ENCODE assay signal across 21 mouse cellular contexts in the genomic region with DNA sequence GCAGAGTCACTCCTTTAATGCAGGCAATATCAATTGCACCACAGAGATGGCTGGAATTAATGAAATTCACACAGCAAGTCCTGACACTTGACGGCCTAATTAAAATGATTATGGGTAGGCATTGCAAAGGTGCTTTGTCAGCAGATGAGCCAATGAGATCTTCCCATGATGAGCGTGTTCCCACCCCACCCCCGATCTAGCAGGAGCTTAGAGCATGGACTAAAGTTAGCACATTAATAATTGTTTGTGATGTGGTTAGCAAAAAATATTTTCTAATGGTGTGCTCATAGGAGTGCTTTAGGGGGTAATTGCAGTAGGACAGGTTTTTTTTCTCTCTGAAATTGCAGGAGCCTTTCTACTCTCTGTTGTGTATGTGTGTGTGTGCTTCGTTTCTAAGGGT.
"Had no signal": no experiment of that assay in that cellular context is flagged by ENCODE, and none has a peak within 500 bp of the region (broad histone marks: within the 10 kb centered on the region; RNA-seq: fewer than 3 reads in every experiment).

No protein-coding gene starts in this region.

- H3K27ac ChIP-seq: limb, embryonic 12.5 days; limb, embryonic 15.5 days; liver, embryonic 14.5 days; midbrain, embryonic 13.5 days; neural tube, embryonic 12.5 days; stomach, embryonic 15.5 days had no signal

- H3K9ac ChIP-seq: limb, embryonic 12.5 days; limb, embryonic 15.5 days; liver, embryonic 14.5 days; liver, postnatal 0 days; lung, embryonic 14.5 days; midbrain, embryonic 13.5 days; neural tube, embryonic 12.5 days; stomach, embryonic 15.5 days had no signal

- H3K36me3 ChIP-seq: limb, embryonic 12.5 days; limb, embryonic 15.5 days; midbrain, embryonic 13.5 days; neural tube, embryonic 12.5 days; stomach, embryonic 15.5 days had no signal

- ATAC-seq: intestine, embryonic 16.5 days; liver, postnatal 0 days; midbrain, embryonic 13.5 days; midbrain, embryonic 16.5 days had no signal

- H3K4me3 ChIP-seq: limb, embryonic 12.5 days; limb, embryonic 15.5 days; midbrain, embryonic 13.5 days; neural tube, embryonic 12.5 days; stomach, embryonic 15.5 days had no signal

- H3K9me3 ChIP-seq: limb, embryonic 12.5 days; limb, embryonic 15.5 days; midbrain, embryonic 13.5 days; neural tube, embryonic 12.5 days; stomach, embryonic 15.5 days had no signal

- DNase-seq: kidney, adult 18-20 months; kidney, adult 9 months; kidney, postnatal 14 days; kidney, postnatal 4 days; left cerebral cortex, postnatal 4 days; liver, postnatal 0 days; lung, postnatal 10 days; lung, postnatal 4 days; right cerebral cortex, postnatal 25 days; spleen, adult 18-20 months; thymus, postnatal 25 days had no signal

- H3K27me3 ChIP-seq: limb, embryonic 12.5 days; limb, embryonic 15.5 days; midbrain, embryonic 13.5 days; neural tube, embryonic 12.5 days; stomach, embryonic 15.5 days had no signal

- H3K4me1 ChIP-seq: limb, embryonic 12.5 days; midbrain, embryonic 13.5 days; neural tube, embryonic 12.5 days; stomach, embryonic 15.5 days had no signal

- H3K4me2 ChIP-seq: limb, embryonic 12.5 days; limb, embryonic 15.5 days; liver, embryonic 11.5 days; lung, embryonic 14.5 days; midbrain, embryonic 13.5 days; neural tube, embryonic 12.5 days; stomach, embryonic 15.5 days had no signal
